Mouse (Mus musculus): ENCODE data around the gene Bsn. TPM values are rescaled to one million over a fixed set of nuclear protein-coding genes. Genes with fewer than 3 reads are reported as not detected.

The Bsn gene
- polyA plus RNA-seq, 1 experiment from 2014 or later: 1.2 TPM

DNA sequence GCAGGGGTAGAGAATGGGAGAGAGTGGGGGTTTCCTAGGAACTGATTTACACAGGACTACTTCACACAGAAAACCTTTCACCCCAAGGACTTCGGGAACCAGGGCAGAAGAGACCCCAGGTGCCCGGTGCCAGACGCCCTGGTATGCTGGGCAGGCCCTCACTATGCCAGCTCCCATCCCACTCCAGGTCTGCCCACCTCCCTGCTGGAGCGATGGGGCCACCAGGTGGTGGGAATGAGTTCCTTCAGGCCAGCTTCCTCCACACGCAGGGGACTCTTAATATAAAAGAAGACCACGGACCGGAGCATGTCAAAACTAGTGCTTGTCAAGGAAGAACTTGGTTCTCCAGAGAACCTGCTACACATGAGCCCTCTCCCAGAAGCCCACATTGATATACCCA is 123.0 kb downstream of the Bsn start:
- Histone ChIP-seq H3K4me2 (no peak overlapping the region), H3K4me1 (replicated peaks) (no peaks in the 10 kb centered on the region), H3K9me3 (no peaks in the 10 kb centered on the region), H3K4me3 (replicated peaks) (no peak overlapping the region), H3K9ac (replicated peaks) (no peak overlapping the region), H3K36me3 (peaks cover 66% of the 10 kb centered on the region), H3K27ac (no peak overlapping the region), H3K27me3 (no peaks in the 10 kb centered on the region)
- no peak for ATAC-seq (ENCODE audit: insufficient number of reproducible peaks, insufficient read depth, low FRiP score, low TSS enrichment, low read depth)
- WGBS: 82% methylated on average over 7 of the region's 7 CpGs

DNA sequence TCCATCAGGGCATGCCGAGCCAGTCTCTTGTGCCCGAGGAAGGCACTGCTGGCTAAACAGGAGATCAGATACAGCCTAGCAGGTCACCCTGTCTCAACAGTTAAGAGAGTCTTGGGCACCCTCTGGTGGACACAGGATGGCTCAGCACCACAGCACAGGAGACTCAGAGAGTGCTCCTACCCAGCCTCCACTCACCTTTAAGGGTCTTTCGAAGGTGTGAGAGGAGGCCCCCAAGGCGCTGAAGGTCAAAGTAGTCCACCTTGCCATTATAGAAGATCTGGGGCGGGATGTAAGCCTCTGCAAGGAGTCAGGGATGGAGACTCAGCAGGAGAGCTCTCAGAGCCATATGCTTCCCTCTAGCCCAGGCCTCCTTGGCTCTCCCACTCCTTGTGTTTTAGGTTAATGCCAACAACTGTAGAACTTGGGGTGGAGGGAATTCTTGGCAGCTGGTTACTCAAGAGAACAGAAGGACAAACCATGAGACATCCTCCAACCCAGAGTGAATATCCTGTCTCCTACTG is 124.6 kb downstream of the Bsn start:
- WGBS: 51% methylated on average over 5 of the region's 5 CpGs
- H3K4me3 ChIP-seq (replicated peaks): no peak overlapping the region
- no peak overlapping the region for H3K9ac ChIP-seq (replicated peaks)
- H3K27me3 ChIP-seq: no peaks in the 10 kb centered on the region
- H3K4me2 ChIP-seq: no peak overlapping the region
- H3K9me3 ChIP-seq: no peaks in the 10 kb centered on the region
- H3K36me3 ChIP-seq: peaks cover 66% of the 10 kb centered on the region
- ATAC-seq (ENCODE audit: insufficient number of reproducible peaks, insufficient read depth, low FRiP score, low TSS enrichment, low read depth): no peak
- H3K27ac ChIP-seq: no peak overlapping the region
- H3K4me1 ChIP-seq (replicated peaks): no peaks in the 10 kb centered on the region

DNA sequence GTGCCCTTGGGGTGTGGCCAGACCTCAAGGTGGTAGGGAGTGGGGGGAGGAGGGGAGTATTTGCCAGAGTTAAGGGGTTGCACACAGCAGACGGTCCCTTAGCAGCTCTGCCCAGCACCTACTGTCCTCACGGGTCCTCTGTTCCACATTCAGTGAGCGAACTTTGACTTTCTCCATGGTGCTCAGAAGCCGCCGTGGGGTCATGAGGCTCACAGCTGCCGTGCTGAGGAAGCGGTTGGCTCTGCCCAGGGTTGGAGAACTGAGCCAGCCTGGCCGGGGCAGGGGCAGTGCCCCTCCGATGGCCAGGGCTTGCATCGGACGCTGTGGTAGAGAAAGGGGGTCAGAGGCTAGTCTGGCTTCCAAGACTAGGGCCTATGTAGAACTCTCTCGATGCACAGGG is 126.8 kb downstream of the Bsn start:
- ATAC-seq (ENCODE audit: insufficient number of reproducible peaks, insufficient read depth, low FRiP score, low TSS enrichment, low read depth): no peak
- no peaks in the 10 kb centered on the region for H3K4me1 ChIP-seq (replicated peaks)
- H3K9me3 ChIP-seq: no peaks in the 10 kb centered on the region
- H3K9ac ChIP-seq (replicated peaks): no peak overlapping the region
- peaks cover 71% of the 10 kb centered on the region for H3K36me3 ChIP-seq
- no peak overlapping the region for H3K4me3 ChIP-seq (replicated peaks)
- no peak overlapping the region for H3K4me2 ChIP-seq
- no peak overlapping the region for H3K27ac ChIP-seq
- WGBS: 89% methylated on average over 12 of the region's 12 CpGs
- no peaks in the 10 kb centered on the region for H3K27me3 ChIP-seq

DNA sequence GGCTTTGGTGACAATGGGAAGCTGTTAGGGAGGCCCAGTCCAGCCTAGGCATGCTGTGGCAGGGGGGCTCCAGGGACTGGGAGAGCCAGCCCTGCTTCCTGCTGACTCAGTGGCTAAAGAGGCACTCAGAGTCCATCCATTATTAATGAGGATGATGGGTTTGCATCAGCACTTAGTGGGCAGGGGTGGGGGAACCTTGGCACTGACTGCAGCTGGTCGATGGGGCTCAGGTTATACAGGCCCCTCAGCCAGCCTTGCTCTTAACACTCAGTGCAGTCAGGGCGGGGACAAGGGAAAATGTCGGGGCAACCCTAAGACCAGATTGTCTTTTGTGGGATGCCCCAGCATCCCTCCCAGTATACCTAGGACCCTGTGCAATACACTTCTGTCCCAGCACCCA is 128.0 kb downstream of the Bsn start:
- Histone ChIP-seq H3K4me3 (replicated peaks) (no peak overlapping the region), H3K9ac (replicated peaks) (no peak overlapping the region)
- WGBS: 88% methylated on average over 3 of the region's 3 CpGs

DNA sequence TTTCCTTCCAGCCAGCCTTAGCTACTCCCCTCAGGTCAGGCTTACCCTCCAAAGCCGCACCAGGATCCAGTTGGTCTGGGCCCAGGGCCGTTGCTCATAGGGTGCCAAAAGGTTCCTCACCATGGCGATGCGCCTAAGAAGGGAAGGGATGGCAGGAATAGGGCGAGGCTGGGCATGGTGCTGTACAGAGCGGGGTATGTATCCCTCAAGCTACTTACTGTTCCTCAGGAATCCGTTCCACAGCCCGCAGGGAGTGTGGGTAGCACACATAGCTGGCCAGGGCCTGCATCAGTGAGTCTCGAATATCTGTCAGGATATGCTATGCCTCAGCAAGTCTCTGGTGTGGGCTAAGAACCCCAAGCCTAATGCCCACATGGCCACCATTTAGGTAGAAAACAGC is 131.9 kb downstream of the Bsn start:
- H3K4me1 ChIP-seq (replicated peaks): peaks cover 2% of the 10 kb centered on the region
- no peak overlapping the region for H3K27ac ChIP-seq
- no peaks in the 10 kb centered on the region for H3K9me3 ChIP-seq
- H3K27me3 ChIP-seq: no peaks in the 10 kb centered on the region
- no peak overlapping the region for H3K4me2 ChIP-seq
- WGBS: 92% methylated on average over 9 of the region's 9 CpGs
- peaks cover 94% of the 10 kb centered on the region for H3K36me3 ChIP-seq
- no peak overlapping the region for H3K4me3 ChIP-seq (replicated peaks)
- ATAC-seq (ENCODE audit: insufficient number of reproducible peaks, insufficient read depth, low FRiP score, low TSS enrichment, low read depth): no peak
- H3K9ac ChIP-seq (replicated peaks): no peak overlapping the region

More for the DNA sequence above, 128.0 kb downstream of the Bsn start:
- ATAC-seq (ENCODE audit: insufficient number of reproducible peaks, insufficient read depth, low FRiP score, low TSS enrichment, low read depth): no peak
- Histone ChIP-seq H3K27me3 (no peaks in the 10 kb centered on the region), H3K36me3 (peaks cover 84% of the 10 kb centered on the region), H3K9me3 (no peaks in the 10 kb centered on the region), H3K27ac (no peak overlapping the region), H3K4me2 (no peak overlapping the region), H3K4me1 (replicated peaks) (no peaks in the 10 kb centered on the region)

DNA sequence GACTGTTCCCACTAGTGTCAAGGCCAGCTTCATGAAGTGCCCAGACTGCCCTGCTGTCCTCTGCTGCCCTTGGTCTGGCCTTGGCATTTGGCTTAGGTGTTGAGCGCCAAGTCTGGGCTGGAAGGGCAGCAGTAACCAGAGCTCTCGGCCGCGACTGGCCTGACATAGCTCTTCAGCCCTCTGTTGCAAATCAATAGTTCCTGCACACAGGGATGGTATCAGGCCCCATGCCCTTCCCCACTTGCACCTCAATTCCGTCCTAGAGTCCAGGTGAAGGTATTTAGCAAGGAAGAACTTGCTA is 133.0 kb downstream of the Bsn start:
- ATAC-seq (ENCODE audit: insufficient number of reproducible peaks, insufficient read depth, low FRiP score, low TSS enrichment, low read depth): no peak
- H3K4me1 ChIP-seq (replicated peaks): peaks cover 6% of the 10 kb centered on the region
- no peak overlapping the region for H3K27ac ChIP-seq
- no peaks in the 10 kb centered on the region for H3K9me3 ChIP-seq
- no peak overlapping the region for H3K9ac ChIP-seq (replicated peaks)
- H3K36me3 ChIP-seq: peaks cover 86% of the 10 kb centered on the region
- H3K4me2 ChIP-seq: no peak overlapping the region
- WGBS: 93% methylated on average over 5 of the region's 5 CpGs
- H3K4me3 ChIP-seq (replicated peaks): no peak overlapping the region
- H3K27me3 ChIP-seq: no peaks in the 10 kb centered on the region

DNA sequence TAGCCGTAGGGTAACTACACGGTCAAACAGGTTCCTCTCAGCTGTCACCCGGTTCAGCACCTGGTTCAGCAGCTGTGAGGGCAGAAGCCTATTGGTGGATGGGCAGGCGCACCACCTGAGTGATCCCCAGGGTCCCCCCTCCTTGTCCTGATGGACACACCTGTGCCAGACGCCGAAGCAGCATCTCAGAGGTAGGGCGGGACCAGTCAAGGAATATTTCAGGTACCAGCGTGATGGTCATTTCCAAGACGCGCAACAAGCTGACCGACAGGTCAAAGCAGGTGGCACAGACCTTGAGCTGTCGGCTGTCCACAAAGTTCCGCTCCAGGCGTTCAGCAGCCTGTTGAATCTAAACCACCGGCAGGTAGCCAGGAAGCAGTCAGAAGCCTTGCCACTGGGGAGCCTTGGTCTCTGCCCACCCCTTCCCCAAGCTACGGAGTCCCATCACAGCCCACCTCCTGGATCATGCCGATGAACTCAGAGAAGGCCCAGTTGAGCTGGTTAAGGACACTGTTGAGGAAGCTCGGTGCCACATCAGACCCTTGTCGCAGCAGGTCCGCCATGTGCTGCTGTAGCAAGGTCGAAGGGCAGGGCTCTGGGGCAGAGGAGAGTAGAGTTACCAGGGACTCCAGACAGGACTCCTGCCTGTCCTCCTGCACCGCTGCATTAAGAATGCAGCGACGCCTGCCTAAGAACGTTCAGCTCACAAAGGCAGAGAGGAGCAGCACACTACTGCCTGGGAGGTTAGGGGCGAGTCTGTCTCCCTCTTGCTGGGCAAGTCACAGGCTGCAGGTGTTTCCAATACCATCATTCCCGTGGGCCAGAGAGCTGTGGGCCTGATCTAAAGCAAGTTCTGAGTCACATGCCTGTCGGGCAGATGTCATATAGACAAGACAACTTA is 133.6 kb downstream of the Bsn start:
- Histone ChIP-seq H3K27me3 (no peaks in the 10 kb centered on the region), H3K9me3 (no peaks in the 10 kb centered on the region), H3K4me3 (replicated peaks) (no peak overlapping the region), H3K36me3 (peaks cover 86% of the 10 kb centered on the region), H3K4me1 (replicated peaks) (peaks cover 6% of the 10 kb centered on the region), H3K9ac (replicated peaks) (no peak overlapping the region), H3K4me2 (no peak overlapping the region), H3K27ac (no peak overlapping the region)
- 79% methylated on average over 28 of the region's 28 CpGs for WGBS
- no peak for ATAC-seq (ENCODE audit: insufficient number of reproducible peaks, insufficient read depth, low FRiP score, low TSS enrichment, low read depth)

DNA sequence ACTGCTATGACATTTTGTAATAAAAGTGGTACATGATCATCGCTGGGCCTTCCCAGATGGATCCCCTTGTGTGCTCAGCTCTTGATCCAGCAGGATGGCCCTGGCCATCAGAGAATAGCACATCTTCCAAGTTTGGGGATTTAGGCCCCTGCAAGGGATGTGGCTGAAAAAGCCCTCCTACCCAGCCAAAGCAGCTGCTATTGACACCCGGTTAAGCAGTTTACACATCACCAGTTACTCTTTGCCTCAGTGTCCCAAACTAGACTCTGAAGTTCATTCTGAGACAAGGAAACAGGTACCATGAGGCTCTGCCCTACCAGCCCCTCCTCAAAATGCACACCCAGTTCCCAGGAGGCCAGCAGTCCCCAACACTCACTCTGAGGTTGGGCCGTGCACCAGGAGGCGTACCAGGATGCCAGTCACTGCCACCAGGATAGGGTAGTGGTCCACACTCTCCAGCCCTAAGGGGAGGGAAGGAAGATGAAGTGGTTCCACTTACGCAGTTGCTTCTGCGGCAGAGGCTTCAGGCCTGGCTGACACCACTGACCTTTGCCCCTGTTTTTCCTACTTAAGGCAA is 134.4 kb downstream of the Bsn start:
- no peak overlapping the region for H3K27ac ChIP-seq
- H3K4me1 ChIP-seq (replicated peaks): peaks cover 6% of the 10 kb centered on the region
- no peaks in the 10 kb centered on the region for H3K27me3 ChIP-seq
- H3K36me3 ChIP-seq: peaks cover 91% of the 10 kb centered on the region
- no peak overlapping the region for H3K4me2 ChIP-seq
- H3K4me3 ChIP-seq (replicated peaks): no peak overlapping the region
- no peak overlapping the region for H3K9ac ChIP-seq (replicated peaks)
- ATAC-seq (ENCODE audit: insufficient number of reproducible peaks, insufficient read depth, low FRiP score, low TSS enrichment, low read depth): no peak
- no peaks in the 10 kb centered on the region for H3K9me3 ChIP-seq
- 92% methylated on average over 6 of the region's 6 CpGs for WGBS

DNA sequence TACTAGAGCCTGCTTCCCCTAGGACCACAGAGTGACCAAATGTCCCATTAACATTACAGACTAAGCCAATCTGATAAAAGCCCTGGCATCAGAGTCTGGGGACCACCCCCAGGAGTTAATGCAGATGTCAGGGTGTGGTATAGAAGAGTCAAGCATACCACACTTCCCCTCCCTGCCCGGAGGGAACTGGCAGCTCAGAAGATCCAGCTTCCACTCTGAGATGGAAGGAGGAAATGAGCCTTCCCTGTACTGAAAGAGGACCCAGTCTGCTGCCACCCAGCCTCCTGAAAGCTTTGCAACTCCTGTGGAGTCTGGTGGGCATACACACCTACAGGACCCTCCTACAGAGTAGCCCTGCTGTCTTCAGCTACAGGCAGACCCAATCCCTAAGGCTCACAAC is 135.1 kb downstream of the Bsn start:
- Histone ChIP-seq H3K36me3 (peaks cover 91% of the 10 kb centered on the region), H3K4me3 (replicated peaks) (no peak overlapping the region), H3K9me3 (no peaks in the 10 kb centered on the region), H3K4me2 (no peak overlapping the region), H3K27me3 (no peaks in the 10 kb centered on the region), H3K27ac (no peak overlapping the region), H3K4me1 (replicated peaks) (peaks cover 7% of the 10 kb centered on the region), H3K9ac (replicated peaks) (no peak overlapping the region)
- WGBS: 75% methylated on average over 1 of the region's 1 CpGs
- no peak for ATAC-seq (ENCODE audit: insufficient number of reproducible peaks, insufficient read depth, low FRiP score, low TSS enrichment, low read depth)

DNA sequence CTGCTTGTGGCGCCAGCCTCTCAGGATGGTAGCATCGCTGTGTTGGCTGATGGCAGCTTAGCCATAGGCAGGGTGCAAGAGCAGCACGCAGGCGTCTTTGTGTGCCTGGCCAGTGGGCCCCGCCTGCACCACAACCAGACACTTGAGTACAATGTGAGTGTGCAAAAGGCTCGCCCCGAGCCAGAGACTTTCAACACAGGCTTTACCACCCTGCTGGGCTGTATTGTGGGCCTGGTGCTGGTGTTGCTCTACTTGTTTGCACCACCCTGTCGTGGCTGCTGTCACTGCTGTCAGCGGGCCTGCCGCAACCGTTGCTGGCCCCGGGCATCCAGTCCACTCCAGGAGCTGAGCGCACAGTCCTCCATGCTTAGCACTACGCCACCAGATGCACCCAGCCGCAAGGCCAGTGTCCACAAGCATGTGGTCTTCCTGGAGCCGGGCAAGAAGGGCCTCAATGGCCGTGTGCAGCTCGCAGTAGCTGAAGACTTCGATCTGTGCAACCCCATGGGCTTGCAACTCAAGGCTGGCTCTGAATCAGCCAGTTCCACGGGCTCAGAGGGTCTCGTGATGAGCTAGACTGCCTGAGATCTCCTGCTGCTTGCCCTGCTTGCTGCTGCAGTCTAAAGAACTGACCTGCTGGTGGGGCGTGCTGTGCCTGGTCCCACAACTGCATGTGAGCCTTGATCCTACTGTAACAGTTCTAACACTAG is 135.7 kb downstream of the Bsn start:
- Histone ChIP-seq H3K4me2 (no peak overlapping the region), H3K9me3 (no peaks in the 10 kb centered on the region), H3K9ac (replicated peaks) (no peak overlapping the region), H3K27me3 (no peaks in the 10 kb centered on the region), H3K4me3 (replicated peaks) (no peak overlapping the region), H3K4me1 (replicated peaks) (peaks cover 12% of the 10 kb centered on the region), H3K27ac (no peak overlapping the region), H3K36me3 (peaks cover 85% of the 10 kb centered on the region)
- ATAC-seq (ENCODE audit: insufficient number of reproducible peaks, insufficient read depth, low FRiP score, low TSS enrichment, low read depth): no peak
- WGBS: 91% methylated on average over 22 of the region's 22 CpGs

DNA sequence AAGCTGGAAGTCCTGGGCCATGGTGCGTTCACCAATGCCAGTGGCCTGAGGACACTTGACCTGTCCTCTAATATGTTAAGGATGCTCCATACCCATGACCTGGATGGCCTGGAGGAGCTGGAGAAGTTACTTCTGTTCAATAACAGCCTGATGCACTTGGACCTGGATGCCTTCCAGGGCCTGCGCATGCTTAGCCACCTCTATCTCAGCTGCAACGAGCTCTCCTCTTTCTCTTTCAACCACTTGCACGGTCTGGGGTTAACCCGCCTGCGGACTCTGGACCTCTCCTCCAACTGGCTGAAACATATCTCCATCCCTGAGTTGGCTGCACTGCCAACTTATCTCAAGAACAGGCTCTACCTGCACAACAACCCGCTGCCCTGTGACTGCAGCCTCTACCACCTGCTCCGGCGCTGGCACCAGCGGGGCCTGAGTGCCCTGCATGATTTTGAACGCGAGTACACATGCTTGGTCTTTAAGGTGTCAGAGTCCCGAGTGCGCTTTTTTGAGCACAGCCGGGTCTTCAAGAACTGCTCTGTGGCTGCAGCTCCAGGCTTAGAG is 136.4 kb downstream of the Bsn start:
- Histone ChIP-seq H3K4me2 (peak overlapping the region; percentile 48; the same call in 1 of the 2 replicates), H3K9me3 (no peaks in the 10 kb centered on the region), H3K27me3 (no peaks in the 10 kb centered on the region), H3K9ac (replicated peaks) (peak overlapping the region; percentile 45; the same call in 1 of the 2 replicates), H3K27ac (0 out of 2 replicates have a peak overlapping the region, but pooled peaks have one; percentile 23), H3K4me3 (replicated peaks) (no peak overlapping the region), H3K36me3 (peaks cover 77% of the 10 kb centered on the region), H3K4me1 (replicated peaks) (peaks cover 14% of the 10 kb centered on the region)
- no peak for ATAC-seq (ENCODE audit: insufficient number of reproducible peaks, insufficient read depth, low FRiP score, low TSS enrichment, low read depth)
- WGBS: 90% methylated on average over 15 of the region's 15 CpGs
